Mouse (Mus musculus) cerebellum, adult 2 months (tissue): Measurements from ENCODE around the gene Rprd2.

Experiments
- CTCF ChIP-seq: fragments of 200-500 bp; IDR thresholded peaks from 2 replicates; pipeline ENCODE4 v1.5.1; 2011; ENCODE audit warnings: low read depth, mild to moderate bottlenecking, control low read depth, low read length, moderate library complexity, borderline replicate concordance; ENCODE audit not compliant: insufficient read depth
- POLR2A ChIP-seq: fragments of 200-500 bp; IDR thresholded peaks from 2 replicates; pipeline ENCODE4 v1.6.1; 2011; ENCODE audit warnings: low read length, control low read depth, borderline replicate concordance; ENCODE audit not compliant: insufficient read depth

DNA sequence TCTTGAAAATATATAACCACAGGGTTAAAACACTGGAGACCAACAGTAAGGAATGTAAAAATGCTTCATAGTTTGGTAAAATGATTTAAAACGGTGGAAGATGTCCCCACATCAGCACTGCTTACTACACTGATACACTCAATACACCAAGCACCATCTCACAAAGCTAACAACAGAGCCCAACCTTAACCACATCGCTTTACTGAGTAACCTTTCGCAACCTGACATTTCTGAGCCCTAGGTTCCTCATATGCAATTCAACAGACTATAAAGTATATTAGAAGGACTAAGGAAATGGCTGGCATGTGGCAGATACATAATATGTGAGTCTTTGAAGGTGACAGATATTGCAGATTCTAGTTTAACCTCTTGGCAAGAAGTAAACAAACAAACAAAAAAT is 2.0 kb downstream of the Rprd2 start:
- no peak for TF ChIP-seq CTCF
- TF ChIP-seq POLR2A: no peak
